Mouse (Mus musculus) bone marrow macrophage, adult 2 months (primary cell): ENCODE data around the gene Rtkn2.

Experiments
- CTCF ChIP-seq: IDR thresholded peaks from 2 replicates; pipeline ENCODE4 v1.5.1; 2012; ENCODE audit warnings: low read depth, mild to moderate bottlenecking, low read length, moderate library complexity
- POLR2A ChIP-seq: IDR thresholded peaks from 2 replicates; pipeline ENCODE4 v1.6.1; 2012; ENCODE audit warnings: mild to moderate bottlenecking, low read depth, low read length, borderline replicate concordance

GRCm38 (mm10) chr10:67985100-67985499 is 5.7 kb downstream of the Rtkn2 start:
- no peak for TF ChIP-seq POLR2A
- no peak for TF ChIP-seq CTCF
